Mouse (Mus musculus): ENCODE results near the gene Gm10999. TPM values are rescaled to one million over a fixed set of nuclear protein-coding genes. Genes with fewer than 3 reads are reported as not detected.

Gm10999 gene
- not detected for polyA plus RNA-seq (2014; fragmentation: Illumina TruSeq; extraction: RNeasy Lipid Tissue Mini Kit (QIAGEN cat#74804); ENCODE audit: low read depth, low replicate concordance)

GRCm38 (mm10) chr8:129131561-129131960, at the start of gene Gm10999:
Gene Gm10999 (minus strand): TSS chr8:129131661.

Other genes with a start within 250 kb of the Gm10999 start
- not detected for gene Ccdc7a, start 66.1 kb downstream of the Gm10999 start, polyA plus RNA-seq (2014; fragmentation: Illumina TruSeq; extraction: RNeasy Lipid Tissue Mini Kit (QIAGEN cat#74804); ENCODE audit: low read depth, low replicate concordance)
- gene Ccdc7b, start 64.5 kb downstream of the Gm10999 start, polyA plus RNA-seq (2014; fragmentation: Illumina TruSeq; extraction: RNeasy Lipid Tissue Mini Kit (QIAGEN cat#74804); ENCODE audit: low read depth, low replicate concordance): not detected
- 52.6 TPM for gene 2610044O15Rik8, start 102.7 kb upstream of the Gm10999 start, polyA plus RNA-seq (2014; fragmentation: Illumina TruSeq; extraction: RNeasy Lipid Tissue Mini Kit (QIAGEN cat#74804); ENCODE audit: low read depth, low replicate concordance)

All from kidney, adult 10 weeks (tissue).